Mouse (Mus musculus): ENCODE measurements at regions not wholly inside any gene's neighbourhood (a gene's known extent, or its start where the extent isn't known, plus 50 kb on each side); places are given as distances from the start of the nearest gene placed in this dataset.

DNA sequence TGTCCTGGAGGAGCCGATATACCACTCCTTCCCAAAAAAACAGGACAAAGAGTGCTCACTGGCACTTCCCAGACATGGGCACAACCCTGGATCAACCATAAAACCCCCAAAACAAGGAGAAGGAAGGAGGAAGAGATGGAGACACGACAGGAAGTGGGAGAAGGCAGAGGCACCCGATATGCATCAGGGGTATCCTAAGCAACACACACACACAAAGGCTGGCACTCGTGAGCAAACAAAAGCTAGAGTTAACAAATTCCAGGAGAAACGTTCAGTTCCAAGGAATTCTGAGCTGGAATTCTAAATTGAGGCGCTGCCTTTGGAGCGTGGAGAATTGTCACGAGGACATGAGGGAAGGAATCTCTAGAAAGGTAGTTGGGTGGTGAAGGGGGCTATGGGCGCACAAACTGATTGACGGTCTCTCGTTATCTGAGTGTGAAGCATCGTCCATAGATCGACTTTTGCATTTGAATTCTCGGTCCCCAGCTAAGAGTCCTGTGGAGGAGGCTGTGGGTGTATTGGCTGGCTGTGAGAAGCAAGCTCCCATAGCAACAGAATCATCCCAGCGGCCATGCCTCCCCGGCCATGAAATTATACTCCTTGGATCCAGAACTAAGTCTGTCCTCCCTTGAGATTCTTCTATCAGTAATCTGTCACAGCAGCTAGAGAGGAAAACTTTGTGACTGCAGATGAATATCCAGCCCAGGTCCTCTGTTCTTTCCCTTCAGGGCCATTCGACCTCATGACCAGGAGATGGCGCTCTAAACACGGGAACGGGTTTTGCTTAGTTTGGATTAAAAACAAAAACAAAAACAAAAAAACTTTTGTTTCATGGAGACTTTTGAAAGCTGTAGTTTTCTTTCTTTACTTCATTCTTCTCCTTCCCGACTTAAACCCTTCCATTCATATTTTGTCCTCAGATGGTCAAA lies 69.4 kb upstream of the Ptpn13 start:
- peak overlapping the region; percentile 28; the same call in 1 of the 2 replicates for H3K9ac ChIP-seq (replicated peaks)
- peak; percentile 49; the same call in 1 of the 2 replicates for ATAC-seq (ENCODE audit: low FRiP score, low read depth)
- H3K4me1 ChIP-seq = peaks cover 7% of the 10 kb centered on the region; the same call in 1 of the 2 replicates
- peak overlapping the region; percentile 19; the same call in 1 of the 2 replicates for H3K4me3 ChIP-seq
- peak overlapping the region; percentile 44 for H3K4me2 ChIP-seq (replicated peaks)
- 0 out of 2 replicates have a peak, but pooled peaks cover 8% of the 10 kb centered on the region for H3K9me3 ChIP-seq
- no peak overlapping the region for H3K27ac ChIP-seq (replicated peaks)
- 0 out of 2 replicates have a peak, but pooled peaks cover 3% of the 10 kb centered on the region for H3K27me3 ChIP-seq
- 22% methylated on average over 21 of the region's 21 CpGs for WGBS
- no peaks in the 10 kb centered on the region for H3K36me3 ChIP-seq

DNA sequence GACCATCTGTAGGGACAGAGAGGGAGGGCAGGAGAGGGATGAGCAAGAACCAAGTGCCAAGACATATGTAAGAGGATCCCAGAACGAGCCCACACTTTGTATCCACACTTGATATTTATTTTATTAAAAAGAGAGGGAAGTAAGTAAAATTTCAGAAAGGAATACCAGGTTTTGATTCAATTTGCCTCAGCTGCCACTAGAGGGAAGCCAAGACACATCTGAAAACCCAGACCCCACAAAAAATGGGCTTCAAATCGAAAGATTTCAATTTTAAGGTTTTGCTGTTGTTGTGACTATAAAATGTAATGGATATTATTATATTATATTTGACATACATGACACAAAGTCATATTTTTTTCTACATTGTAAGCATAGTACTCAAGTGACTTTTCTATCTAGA lies 81.1 kb upstream of the Ptpn13 start:
- Histone ChIP-seq H3K36me3 (no peaks in the 10 kb centered on the region), H3K9me3 (peaks cover 7% of the 10 kb centered on the region; the same call in 1 of the 2 replicates), H3K4me2 (replicated peaks) (no peak overlapping the region), H3K4me3 (no peak overlapping the region), H3K9ac (replicated peaks) (no peak overlapping the region), H3K27ac (replicated peaks) (no peak overlapping the region), H3K4me1 (peaks cover 9% of the 10 kb centered on the region), H3K27me3 (peaks cover 20% of the 10 kb centered on the region)
- 33% methylated on average over 2 of the region's 2 CpGs for WGBS
- ATAC-seq (ENCODE audit: low FRiP score, low read depth) = no peak

DNA sequence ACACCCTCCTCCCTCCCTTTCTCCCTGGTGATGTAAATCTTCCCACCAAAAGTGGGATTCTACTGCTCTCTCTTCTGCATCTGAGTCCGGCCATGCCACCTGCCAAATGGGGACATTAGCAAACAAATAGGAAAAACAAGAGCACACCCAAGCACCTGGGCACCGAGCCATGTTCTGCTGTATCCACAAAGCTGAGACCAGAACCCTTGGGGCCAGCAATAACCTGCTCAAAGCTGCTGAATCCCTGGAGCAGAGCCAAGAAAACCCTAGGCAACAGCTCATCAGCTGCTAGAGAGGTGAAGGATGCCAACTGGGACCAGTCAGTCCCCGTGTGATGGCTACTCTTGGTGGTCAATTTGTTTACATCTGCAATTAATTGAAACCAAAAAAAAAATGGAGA lies 83.5 kb upstream of the Ptpn13 start:
- Histone ChIP-seq H3K9ac (replicated peaks) (no peak overlapping the region), H3K4me2 (replicated peaks) (no peak overlapping the region), H3K4me3 (no peak overlapping the region), H3K9me3 (peaks cover 6% of the 10 kb centered on the region; the same call in 1 of the 2 replicates), H3K27ac (replicated peaks) (no peak overlapping the region), H3K4me1 (peaks cover 22% of the 10 kb centered on the region), H3K27me3 (peaks cover 24% of the 10 kb centered on the region), H3K36me3 (no peaks in the 10 kb centered on the region)
- no peak for ATAC-seq (ENCODE audit: low FRiP score, low read depth)
- 68% methylated on average over 3 of the region's 3 CpGs for WGBS

GRCm38 (mm10) chr5:103340626-103341025 lies 84.4 kb upstream of the Ptpn13 start:
- Histone ChIP-seq H3K4me1 (peaks cover 29% of the 10 kb centered on the region), H3K4me3 (no peak overlapping the region), H3K9me3 (no peaks in the 10 kb centered on the region), H3K9ac (replicated peaks) (no peak overlapping the region), H3K27ac (replicated peaks) (peak overlapping the region; percentile 39; the same call in 1 of the 2 replicates), H3K27me3 (peaks cover 24% of the 10 kb centered on the region), H3K4me2 (replicated peaks) (no peak overlapping the region), H3K36me3 (no peaks in the 10 kb centered on the region)
- 45% methylated on average over 9 of the region's 9 CpGs for WGBS
- no peak for ATAC-seq (ENCODE audit: low FRiP score, low read depth)

- Histone ChIP-seq H3K4me1 (peaks cover 29% of the 10 kb centered on the region), H3K9ac (replicated peaks) (no peak overlapping the region; the same call in 1 of the 2 replicates), H3K27ac (replicated peaks) (peak overlapping the region; percentile 73), H3K9me3 (no peaks in the 10 kb centered on the region), H3K4me3 (no peak overlapping the region), H3K27me3 (peaks cover 30% of the 10 kb centered on the region), H3K36me3 (no peaks in the 10 kb centered on the region), H3K4me2 (replicated peaks) (peak overlapping the region; percentile 40)
- WGBS = 10% methylated on average over 11 of the region's 11 CpGs
- ATAC-seq (ENCODE audit: low FRiP score, low read depth) = peak; percentile 78
Observed at GRCm38 (mm10) chr5:103336689-103337490, 88.1 kb upstream of the Ptpn13 start.

DNA sequence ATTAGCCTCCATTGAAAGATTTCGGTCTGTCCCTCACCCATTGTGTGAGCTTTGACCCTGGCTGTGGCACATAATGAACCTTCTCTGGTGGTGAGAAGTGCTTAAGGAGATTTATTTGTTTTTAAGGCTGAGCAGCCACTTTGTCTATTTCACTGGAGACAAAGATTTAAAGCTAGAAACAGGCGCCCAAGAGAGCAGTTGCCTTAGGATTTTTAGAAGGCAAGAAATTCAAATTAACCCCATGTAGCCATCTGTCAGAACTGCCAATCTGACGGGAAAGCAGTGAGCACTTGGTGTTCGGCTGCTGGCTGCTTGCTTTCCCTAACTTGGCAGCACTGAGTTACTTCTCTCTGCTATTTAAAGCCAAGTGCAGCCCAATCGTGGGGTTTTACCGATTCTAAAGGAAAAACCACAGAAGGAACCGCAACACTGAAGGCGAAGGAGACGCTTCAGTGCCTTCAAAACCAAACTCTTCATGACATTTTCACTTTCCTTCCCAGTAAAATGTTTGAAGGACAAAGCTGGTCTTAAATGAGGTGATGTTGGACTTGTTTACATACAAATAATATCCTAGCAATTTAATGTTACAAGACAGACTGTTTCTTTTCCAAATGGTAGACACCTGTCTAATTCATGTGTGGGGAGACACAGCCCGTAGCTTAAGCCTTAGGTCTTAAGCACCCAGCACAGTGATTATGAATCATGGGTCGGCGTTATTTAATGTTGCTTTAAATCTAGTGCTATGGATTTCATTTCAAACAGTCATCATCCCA lies 88.9 kb upstream of the Ptpn13 start:
- H3K4me3 ChIP-seq = no peak overlapping the region
- no peaks in the 10 kb centered on the region for H3K9me3 ChIP-seq
- no peaks in the 10 kb centered on the region for H3K36me3 ChIP-seq
- ATAC-seq (ENCODE audit: low FRiP score, low read depth) = peak; percentile 63
- H3K27ac ChIP-seq (replicated peaks) = peak overlapping the region; percentile 73
- peak overlapping the region; percentile 40 for H3K4me2 ChIP-seq (replicated peaks)
- H3K9ac ChIP-seq (replicated peaks) = no peak overlapping the region; the same call in 1 of the 2 replicates
- peaks cover 26% of the 10 kb centered on the region for H3K4me1 ChIP-seq
- H3K27me3 ChIP-seq = peaks cover 25% of the 10 kb centered on the region
- 10% methylated on average over 12 of the region's 12 CpGs for WGBS

DNA sequence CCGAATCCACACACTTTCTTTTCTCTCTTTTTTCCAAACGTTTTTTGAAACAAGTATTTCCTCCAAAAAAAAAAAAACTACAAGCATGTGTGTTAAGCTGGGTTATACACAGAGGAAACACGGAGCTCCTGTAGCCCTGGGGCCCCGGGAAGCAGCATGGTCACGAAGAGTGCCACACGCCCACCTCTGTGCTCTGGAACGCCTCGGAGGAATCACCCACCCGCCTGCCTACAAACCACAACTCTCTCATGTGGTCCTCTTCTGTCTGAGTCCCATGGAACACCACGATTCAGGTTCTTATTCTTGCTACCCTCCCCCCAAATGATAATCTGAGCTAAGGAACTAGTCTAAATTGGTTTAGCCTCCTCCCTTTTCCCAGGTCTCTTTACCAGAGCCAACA lies 98.6 kb upstream of the Ptpn13 start:
- Histone ChIP-seq H3K27ac (replicated peaks) (no peak overlapping the region), H3K4me1 (no peaks in the 10 kb centered on the region), H3K27me3 (no peaks in the 10 kb centered on the region), H3K9me3 (no peaks in the 10 kb centered on the region), H3K36me3 (no peaks in the 10 kb centered on the region), H3K9ac (replicated peaks) (no peak overlapping the region), H3K4me2 (replicated peaks) (no peak overlapping the region), H3K4me3 (no peak overlapping the region)
- WGBS = 77% methylated on average over 10 of the region's 10 CpGs
- ATAC-seq (ENCODE audit: low FRiP score, low read depth) = no peak

- H3K27ac ChIP-seq (replicated peaks) = no peak overlapping the region
- 81% methylated on average over 5 of the region's 5 CpGs for WGBS
Observed at GRCm38 (mm10) chr5:103320341-103320740, 104.7 kb upstream of the Ptpn13 start.

DNA sequence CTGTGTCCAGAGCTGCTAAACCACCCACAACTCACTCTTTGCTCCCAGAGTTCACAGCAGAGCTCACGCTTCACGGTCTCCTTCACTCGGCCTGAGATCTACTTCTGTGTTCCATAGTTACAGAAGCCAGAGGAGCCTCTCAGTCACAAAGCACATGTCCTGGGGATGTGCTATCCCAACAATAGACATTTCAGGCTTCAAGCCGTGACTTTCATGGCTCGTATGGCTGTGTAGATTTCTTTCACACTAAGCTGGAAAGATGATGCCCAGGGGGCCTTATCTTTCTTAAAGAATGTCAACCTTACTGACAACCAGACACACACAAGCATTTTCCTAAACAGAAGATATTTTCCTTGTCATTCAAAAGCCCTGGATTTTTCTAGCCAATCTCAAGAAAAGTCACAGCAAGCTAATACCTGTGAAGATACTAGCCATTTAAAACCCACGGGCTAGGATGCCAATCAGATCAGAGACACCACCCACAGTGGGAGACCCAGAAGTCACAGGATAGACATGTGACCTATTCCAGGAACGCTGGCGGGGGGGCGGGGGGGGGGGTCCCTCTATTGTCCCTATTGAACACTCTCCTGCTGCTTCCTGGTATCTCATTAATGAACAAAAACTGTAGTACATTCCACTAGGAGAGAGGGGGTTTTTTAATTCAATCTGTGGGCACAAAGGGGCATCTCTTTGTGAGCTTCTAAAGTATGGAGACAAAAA lies 98.8 kb upstream of the Mapk10 start:
- Histone ChIP-seq H3K9ac (replicated peaks) (no peak overlapping the region), H3K4me2 (replicated peaks) (peak overlapping the region; percentile 12), H3K4me3 (no peak overlapping the region), H3K4me1 (peaks cover 12% of the 10 kb centered on the region; the same call in 1 of the 2 replicates), H3K27me3 (no peaks in the 10 kb centered on the region), H3K27ac (replicated peaks) (peak overlapping the region; percentile 15; the same call in 1 of the 2 replicates), H3K36me3 (no peaks in the 10 kb centered on the region), H3K9me3 (no peaks in the 10 kb centered on the region)
- ATAC-seq (ENCODE audit: low FRiP score, low read depth) = peak; percentile 82
- 12% methylated on average over 9 of the region's 9 CpGs for WGBS

More at GRCm38 (mm10) chr5:103320341-103320740, 104.7 kb upstream of the Ptpn13 start:
- H3K4me1 ChIP-seq = no peaks in the 10 kb centered on the region
- ATAC-seq (ENCODE audit: low FRiP score, low read depth) = no peak
- no peak overlapping the region for H3K4me2 ChIP-seq (replicated peaks)
- H3K36me3 ChIP-seq = no peaks in the 10 kb centered on the region
- H3K9ac ChIP-seq (replicated peaks) = no peak overlapping the region
- H3K9me3 ChIP-seq = no peaks in the 10 kb centered on the region
- H3K4me3 ChIP-seq = no peak overlapping the region
- H3K27me3 ChIP-seq = no peaks in the 10 kb centered on the region

- Histone ChIP-seq H3K4me1 (peaks cover 12% of the 10 kb centered on the region; the same call in 1 of the 2 replicates), H3K9ac (replicated peaks) (no peak overlapping the region), H3K9me3 (no peaks in the 10 kb centered on the region), H3K27ac (replicated peaks) (no peak overlapping the region), H3K4me2 (replicated peaks) (no peak overlapping the region), H3K36me3 (no peaks in the 10 kb centered on the region), H3K4me3 (no peak overlapping the region), H3K27me3 (no peaks in the 10 kb centered on the region)
- ATAC-seq (ENCODE audit: low FRiP score, low read depth) = no peak
- 73% methylated on average over 11 of the region's 11 CpGs for WGBS
Observed at GRCm38 (mm10) chr5:103305716-103306447, 94.7 kb upstream of the Mapk10 start.
